Mouse (Mus musculus): ENCODE measurements around the gene Lrp6.

Gene Lrp6

GRCm38 (mm10) chr6:134566818-134567485 lies at the start of gene Lrp6:
Gene Lrp6, minus strand, starts transcription at chr6:134566965.
- DNase-seq (ENCODE audit: low read depth, low spot score): peak; percentile 45

GRCm38 (mm10) chr6:134614723-134615648 lies 48.2 kb upstream of the Lrp6 start:
- peak; percentile 69 for DNase-seq (ENCODE audit: low read depth, low spot score)

DNA sequence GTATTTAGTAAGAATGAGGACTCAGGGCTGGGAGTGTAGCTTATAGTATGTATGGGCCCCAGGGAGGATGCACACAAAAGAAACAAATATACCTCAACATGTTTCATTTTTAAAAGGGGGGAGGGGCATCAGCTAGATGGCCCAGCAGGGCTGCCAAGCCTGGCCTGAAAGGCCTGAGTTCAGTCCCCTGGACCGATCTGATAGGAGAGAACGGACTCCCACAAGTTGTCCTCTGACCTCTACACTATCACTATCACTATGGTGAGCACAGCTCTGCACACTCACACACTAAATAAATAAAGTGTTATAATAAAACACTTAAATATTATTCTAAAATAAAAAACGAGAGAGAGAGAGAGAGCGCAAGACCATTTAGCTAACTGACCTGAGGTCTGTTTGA lies 47.6 kb upstream of the Lrp6 start:
- DNase-seq (ENCODE audit: low read depth, low spot score): no peak

GRCm38 (mm10) chr6:134611896-134612295 lies 45.1 kb upstream of the Lrp6 start:
- no peak for DNase-seq (ENCODE audit: low read depth, low spot score)

DNA sequence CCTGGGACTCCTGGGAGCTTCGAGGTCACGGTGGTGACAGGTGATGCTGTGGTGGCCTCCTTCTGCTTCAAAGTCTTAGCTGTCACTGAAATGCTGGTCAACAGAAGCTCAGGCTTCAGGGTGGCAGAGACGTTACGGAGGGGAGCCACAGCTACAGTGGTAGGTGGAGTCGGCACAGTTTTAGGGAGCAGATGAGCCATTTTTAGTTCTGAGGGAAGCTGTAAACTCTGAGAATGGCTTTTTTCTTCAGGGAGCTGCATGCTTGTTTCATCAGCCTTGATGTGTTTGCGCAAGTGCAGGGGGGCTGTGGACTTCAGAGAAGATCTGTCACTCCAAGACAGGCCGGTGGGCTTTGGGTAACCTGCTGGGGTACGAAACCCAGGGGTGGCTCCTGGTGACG lies 43.6 kb upstream of the Lrp6 start:
- DNase-seq (ENCODE audit: low read depth, low spot score): no peak

- no peak for DNase-seq (ENCODE audit: low read depth, low spot score)
Observed at GRCm38 (mm10) chr6:134606949-134607746, 40.4 kb upstream of the Lrp6 start.

DNA sequence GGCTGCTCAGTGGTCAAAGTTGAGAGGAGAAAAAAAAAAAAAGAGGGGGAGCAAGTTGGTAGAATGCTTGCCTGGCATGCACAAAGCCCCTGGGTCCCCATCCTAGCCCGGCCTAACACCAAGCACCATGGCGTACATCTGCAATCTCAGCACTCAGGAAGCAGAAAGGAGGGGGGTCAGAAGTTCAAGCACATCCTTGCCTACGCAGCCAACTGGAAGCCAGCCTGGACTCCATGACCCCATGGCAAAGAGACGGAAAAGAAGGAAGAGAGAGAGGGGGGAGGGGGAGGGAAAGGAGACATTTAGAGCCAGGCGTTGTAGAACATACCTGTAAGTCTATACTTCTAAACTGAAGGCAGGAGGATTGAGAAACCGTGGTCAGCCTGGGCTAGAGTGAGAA lies 39.8 kb upstream of the Lrp6 start:
- no peak for DNase-seq (ENCODE audit: low read depth, low spot score)

DNA sequence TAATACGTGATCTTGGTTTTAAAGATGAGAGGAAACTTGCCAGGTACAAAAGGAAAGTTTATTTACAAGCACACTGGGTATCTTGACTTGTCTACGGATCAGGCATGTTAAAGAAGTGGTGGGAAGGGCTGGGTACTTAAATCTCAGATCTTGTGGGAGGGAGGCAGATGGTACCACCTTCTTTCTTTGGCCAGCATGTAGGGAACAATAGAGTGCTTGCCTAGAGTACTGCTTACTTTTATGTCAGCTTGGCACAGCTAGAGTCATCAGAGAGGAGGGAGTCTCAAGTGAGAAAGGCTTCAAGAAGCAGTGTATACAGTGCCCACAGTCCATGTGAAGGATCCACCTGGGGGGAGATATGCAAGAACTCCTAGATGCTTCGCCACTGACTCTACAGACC lies 38.4 kb upstream of the Lrp6 start:
- DNase-seq (ENCODE audit: low read depth, low spot score): peak; percentile 41

- no peak for DNase-seq (ENCODE audit: low read depth, low spot score)
Observed at GRCm38 (mm10) chr6:134602371-134603003, 35.7 kb upstream of the Lrp6 start.

- DNase-seq (ENCODE audit: low read depth, low spot score): no peak
Observed at GRCm38 (mm10) chr6:134601766-134602165, 35.0 kb upstream of the Lrp6 start.

GRCm38 (mm10) chr6:134601130-134601529 lies 34.4 kb upstream of the Lrp6 start:
- DNase-seq (ENCODE audit: low read depth, low spot score): no peak

DNA sequence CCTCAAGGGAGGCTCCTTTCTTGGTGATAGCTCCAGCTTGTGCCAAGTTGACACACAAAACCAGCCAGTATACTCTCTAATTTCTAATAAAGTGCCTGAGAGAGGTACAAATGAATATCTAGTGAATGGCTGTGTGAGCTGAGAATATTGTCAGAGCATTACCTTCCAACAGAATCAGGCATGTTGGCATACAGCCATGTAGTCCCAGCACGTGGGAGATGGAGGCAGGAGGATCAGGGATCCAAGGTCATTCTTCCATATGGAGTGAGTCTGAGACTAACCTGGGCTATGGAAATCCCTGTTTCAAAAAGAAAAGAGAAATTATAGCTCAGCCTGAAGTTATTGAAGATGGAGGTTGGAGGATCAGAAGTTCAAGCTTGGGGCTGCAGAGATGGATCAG lies 32.5 kb upstream of the Lrp6 start:
- no peak for DNase-seq (ENCODE audit: low read depth, low spot score)

- no peak for DNase-seq (ENCODE audit: low read depth, low spot score)
Observed at GRCm38 (mm10) chr6:134597651-134598229, 31.0 kb upstream of the Lrp6 start.

GRCm38 (mm10) chr6:134594569-134595442 lies 28.0 kb upstream of the Lrp6 start:
- no peak for DNase-seq (ENCODE audit: low read depth, low spot score)

DNA sequence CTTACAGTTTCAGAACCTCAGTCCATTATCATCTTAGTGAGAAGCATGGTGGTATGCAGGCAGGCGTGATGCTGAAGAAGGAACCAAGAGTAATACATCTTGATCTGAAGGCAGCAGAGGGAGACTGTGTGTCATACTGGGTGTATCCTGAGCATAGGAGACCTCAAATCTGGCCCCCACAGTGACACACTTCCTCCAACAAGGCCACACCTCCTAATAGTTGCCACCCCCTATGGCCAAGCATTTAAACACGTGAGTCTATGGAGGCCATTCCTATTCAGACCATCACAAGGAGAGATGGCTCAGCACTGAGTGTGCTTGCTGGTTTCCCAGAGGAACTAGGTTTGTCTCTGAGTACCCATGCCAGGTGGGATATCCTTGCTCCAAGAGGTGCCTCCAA lies 24.8 kb upstream of the Lrp6 start:
- no peak for DNase-seq (ENCODE audit: low read depth, low spot score)

DNA sequence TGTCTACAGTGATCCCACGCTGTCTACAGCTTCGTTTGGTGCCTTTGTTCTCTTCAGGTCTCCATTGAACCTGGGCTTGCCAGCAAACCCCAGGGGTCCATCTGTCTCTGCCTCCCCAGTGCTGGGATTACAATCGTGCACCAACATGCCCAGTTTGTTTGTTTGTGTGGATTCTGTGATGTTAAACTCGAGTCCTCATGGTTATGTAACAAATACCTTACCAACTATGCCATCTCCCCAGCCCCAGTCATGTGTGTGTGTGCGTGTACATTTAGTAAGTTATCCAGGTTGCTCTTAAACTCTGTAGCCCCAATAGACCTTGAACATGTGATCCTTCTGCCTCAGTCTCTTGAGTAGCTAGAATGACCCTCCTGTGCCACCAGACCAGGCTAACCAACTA lies 19.5 kb upstream of the Lrp6 start:
- no peak for DNase-seq (ENCODE audit: low read depth, low spot score)

DNA sequence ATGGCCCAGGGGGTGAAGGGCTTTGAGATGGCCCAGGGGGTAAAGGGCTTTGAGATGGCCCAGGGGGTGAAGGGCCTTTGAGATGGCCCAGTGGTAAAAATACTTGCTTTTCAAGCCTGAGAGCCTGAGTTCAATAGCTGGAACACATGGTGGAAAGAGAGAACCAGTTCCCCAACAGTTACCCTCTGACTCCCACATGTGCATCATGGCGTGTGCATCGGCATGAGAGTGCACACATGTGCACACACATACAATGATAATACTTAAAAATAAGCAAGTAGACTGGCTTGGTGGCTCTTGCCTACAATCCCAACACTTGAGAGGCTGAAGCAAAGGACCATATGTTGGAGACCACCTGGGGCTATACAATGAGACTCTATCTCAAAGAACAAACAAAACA lies 17.9 kb upstream of the Lrp6 start:
- DNase-seq (ENCODE audit: low read depth, low spot score): no peak

GRCm38 (mm10) chr6:134582110-134582509 lies 15.3 kb upstream of the Lrp6 start:
- DNase-seq (ENCODE audit: low read depth, low spot score): no peak

GRCm38 (mm10) chr6:134579506-134579905 lies 12.7 kb upstream of the Lrp6 start:
- DNase-seq (ENCODE audit: low read depth, low spot score): no peak

- no peak for DNase-seq (ENCODE audit: low read depth, low spot score)
Observed at GRCm38 (mm10) chr6:134578039-134578438, 11.3 kb upstream of the Lrp6 start.

Data from telencephalon, adult 2 months (tissue).